Mouse (Mus musculus) kidney, embryonic 16.5 days (tissue): ENCODE measurements around the gene Arhgef25. TPM values are rescaled to one million over a fixed set of nuclear protein-coding genes. Genes with fewer than 3 reads are reported as not detected.
"Not testable (repeated sequence)": the region's sequence is repeated elsewhere in the genome, so short reads cannot be mapped to it uniquely, and the experiment has no call there.

ENCODE experiments used
- ATAC-seq: fragments of 200-750 bp; cut with Nextera tagmentation; 2 replicates; pipeline ENCODE4 v1.8.0; 2017; ENCODE audit warnings: moderate TSS enrichment; ENCODE audit not compliant: low FRiP score, low TSS enrichment
- H3K27ac ChIP-seq: fragments of 300-500 bp; sonication (generic); 2 replicates; pipeline ENCODE4 v1.5.1; 2014; ENCODE audit warnings: low read length
- H3K27me3 ChIP-seq: fragments of 300-500 bp; sonication (generic); 2 replicates; pipeline ENCODE4 v1.6.1; 2014; ENCODE audit warnings: low read length, control low read depth, mixed read lengths; ENCODE audit not compliant: insufficient read depth
- H3K36me3 ChIP-seq: fragments of 300-500 bp; sonication (generic); 2 replicates; pipeline ENCODE4 v1.6.1; 2014; ENCODE audit warnings: low read length, control low read depth, mixed read lengths; ENCODE audit not compliant: insufficient read depth
- H3K4me1 ChIP-seq: fragments of 300-500 bp; sonication (generic); 2 replicates; pipeline ENCODE4 v1.6.1; 2014; ENCODE audit warnings: low read length, control low read depth, mixed read lengths; ENCODE audit not compliant: insufficient read depth
- H3K4me2 ChIP-seq: fragments of 300-500 bp; sonication (generic); replicated peaks from 2 replicates; pipeline ENCODE4 v1.6.1; 2014; ENCODE audit warnings: low read depth, low read length
- H3K4me3 ChIP-seq: fragments of 300-500 bp; sonication (generic); 2 replicates; pipeline ENCODE4 v1.5.1; 2014; ENCODE audit warnings: mild to moderate bottlenecking, low read length
- H3K9ac ChIP-seq: fragments of 300-500 bp; sonication (generic); replicated peaks from 2 replicates; pipeline ENCODE4 v1.6.1; 2014; ENCODE audit warnings: low read length
- H3K9me3 ChIP-seq: fragments of 300-500 bp; sonication (generic); 2 replicates; pipeline ENCODE4 v1.6.1; 2016; ENCODE audit warnings: low read length, control low read depth
- WGBS: fragments of 180-500 bp; shearing (Covaris S2); extraction: QIAGEN DNeasy Blood & Tissue Kit; methylation state at CpG from one replicate; pipeline ENCODE4 v1.1.7; 2014; 5-methylcytosine and 5-hydroxymethylcytosine counted together
- polyA plus RNA-seq: library from polyadenylated mRNA; unstranded; fragments of >200 nt; fragmentation: Nextera tagmentation; extraction: Ambion mirVana; gene quantifications from 2 replicates; pipeline ENCODE4 v1.2.1, GENCODE M21; 2015

Arhgef25 gene
- polyA plus RNA-seq, 1 experiment from 2014 or later: 53.8 TPM

DNA sequence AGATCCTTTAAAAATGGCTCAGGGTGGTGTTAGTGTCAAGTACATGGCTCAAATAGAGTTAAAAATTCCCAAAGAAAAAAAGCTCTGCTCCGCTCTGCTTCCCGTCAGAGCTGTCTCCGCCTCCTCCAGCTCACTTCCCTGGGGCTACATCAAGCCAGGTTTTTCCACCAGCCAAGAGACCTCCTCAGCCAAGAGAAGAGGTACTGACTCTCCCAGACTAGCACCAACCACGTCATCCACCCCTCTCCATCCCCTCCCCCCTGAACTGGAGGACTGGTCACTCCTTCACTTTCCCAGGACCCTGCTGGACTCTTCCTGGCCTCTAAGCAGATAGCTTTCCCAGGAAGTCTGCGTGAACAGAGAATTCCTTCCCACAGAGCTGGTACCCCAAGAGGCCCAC is 6.5 kb upstream of the Arhgef25 start:
- Histone ChIP-seq H3K36me3 (peaks cover 39% of the 10 kb centered on the region), H3K4me3 (peak overlapping the region; percentile 89), H3K27me3 (no peaks in the 10 kb centered on the region), H3K4me2 (peak overlapping the region; percentile 73), H3K9ac (peak overlapping the region; percentile 96), H3K9me3 (no peaks in the 10 kb centered on the region), H3K4me1 (peaks cover 38% of the 10 kb centered on the region), H3K27ac (peak overlapping the region; percentile 97)
- peak; percentile 79 for ATAC-seq
- WGBS: 6% methylated on average over 5 of the region's 5 CpGs

- Histone ChIP-seq H3K9me3 (no peaks in the 10 kb centered on the region), H3K4me2 (peak within 1 kb of the TSS; percentile 73), H3K4me1 (peaks cover 46% of the 10 kb centered on the region), H3K9ac (peak within 1 kb of the TSS; percentile 96), H3K4me3 (peak within 1 kb of the TSS; percentile 89), H3K36me3 (peaks cover 39% of the 10 kb centered on the region), H3K27ac (peak within 1 kb of the TSS; percentile 97), H3K27me3 (no peaks in the 10 kb centered on the region)
- under 1% methylated on average over 36 of the region's 47 CpGs for WGBS
- ATAC-seq: peak; percentile 29; the same call in 1 of the 2 replicates
These were observed 5.6 kb upstream of the Arhgef25 start, which contains the start of gene Dtx3 for GRCm38 (mm10) chr10:127195328-127196129. Gene Dtx3 (minus strand): TSS chr10:127195728.

- peak overlapping the region; percentile 96 for H3K9ac ChIP-seq
- peaks cover 55% of the 10 kb centered on the region for H3K4me1 ChIP-seq
- peaks cover 36% of the 10 kb centered on the region for H3K36me3 ChIP-seq
- peak overlapping the region; percentile 97 for H3K27ac ChIP-seq
- peak; percentile 62 for ATAC-seq
- no peaks in the 10 kb centered on the region for H3K27me3 ChIP-seq
- no peaks in the 10 kb centered on the region for H3K9me3 ChIP-seq
- peak overlapping the region; percentile 73 for H3K4me2 ChIP-seq
- peak overlapping the region; percentile 89 for H3K4me3 ChIP-seq
- 5% methylated on average over 22 of the region's 22 CpGs for WGBS
These were observed 4.8 kb upstream of the Arhgef25 start for GRCm38 (mm10) chr10:127194428-127195327.

- Histone ChIP-seq H3K36me3 (peaks cover 20% of the 10 kb centered on the region), H3K4me3 (no peak overlapping the region), H3K4me2 (no peak overlapping the region), H3K27me3 (no peaks in the 10 kb centered on the region), H3K27ac (no peak overlapping the region), H3K4me1 (peaks cover 58% of the 10 kb centered on the region), H3K9me3 (no peaks in the 10 kb centered on the region), H3K9ac (no peak overlapping the region)
- no peak for ATAC-seq
- WGBS: 67% methylated on average over 9 of the region's 9 CpGs
These were observed 3.1 kb upstream of the Arhgef25 start for GRCm38 (mm10) chr10:127193011-127193410.

GRCm38 (mm10) chr10:127192057-127192328 is 2.1 kb upstream of the Arhgef25 start:
- not testable (repeated sequence) for H3K9ac ChIP-seq, ATAC-seq, H3K27me3 ChIP-seq, H3K4me3 ChIP-seq, H3K4me2 ChIP-seq, H3K27ac ChIP-seq, H3K9me3 ChIP-seq
- Histone ChIP-seq H3K4me1 (peaks cover 61% of the 10 kb centered on the region), H3K36me3 (peaks cover 12% of the 10 kb centered on the region; the same call in 1 of the 2 replicates)
- WGBS: 76% methylated on average over 1 of the region's 1 CpGs

GRCm38 (mm10) chr10:127191191-127192056 is 1.5 kb upstream of the Arhgef25 start:
- Histone ChIP-seq H3K9me3 (no peaks in the 10 kb centered on the region), H3K9ac (peak overlapping the region; percentile 80; the same call in 1 of the 2 replicates)

DNA sequence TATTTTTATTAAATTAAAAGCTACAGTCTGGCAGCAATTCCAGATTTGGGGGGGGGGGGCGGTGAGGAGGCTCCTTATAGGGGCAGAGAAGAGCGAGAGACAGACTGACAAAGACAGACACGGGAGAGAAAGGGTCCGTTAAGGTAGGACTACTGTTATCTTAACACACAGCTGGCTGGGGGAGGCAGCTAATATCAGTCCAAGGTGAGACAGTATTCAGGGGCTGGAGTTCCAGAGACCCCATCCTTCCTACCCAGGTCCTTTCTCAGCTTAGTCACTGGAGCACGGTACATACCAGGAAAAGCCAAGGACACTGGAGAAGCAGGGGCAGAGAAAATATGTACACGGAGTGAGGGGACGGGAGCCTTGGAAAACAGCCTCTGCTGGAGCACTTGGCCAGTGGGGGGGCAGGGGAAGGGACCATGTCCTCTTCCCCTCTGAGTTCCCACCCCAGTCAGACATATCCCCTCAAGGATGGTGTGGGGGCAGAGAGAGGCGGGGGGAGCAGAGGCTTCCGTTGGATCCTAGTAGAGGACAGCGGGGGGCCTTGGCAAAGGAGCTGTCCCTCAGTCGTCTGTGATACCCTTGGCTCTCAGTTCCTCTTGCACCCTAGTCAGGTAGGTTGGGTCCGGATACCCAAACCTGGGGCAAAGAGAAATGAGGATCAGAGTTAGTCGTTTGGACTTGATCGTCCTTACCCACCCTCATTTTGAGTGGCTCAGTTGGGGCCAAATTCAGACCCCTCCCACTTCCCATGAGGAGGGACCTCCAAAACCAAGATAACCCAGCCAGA is 711 bp upstream of the Arhgef25 start:
- 53% methylated on average over 14 of the region's 14 CpGs for WGBS
- H3K27me3 ChIP-seq: no peaks in the 10 kb centered on the region
- ATAC-seq: no peak
- H3K27ac ChIP-seq: peak overlapping the region; percentile 93
- peak overlapping the region; percentile 80 for H3K9ac ChIP-seq
- peaks cover 18% of the 10 kb centered on the region for H3K36me3 ChIP-seq
- H3K4me2 ChIP-seq: peak overlapping the region; percentile 96
- peaks cover 50% of the 10 kb centered on the region for H3K4me1 ChIP-seq
- no peaks in the 10 kb centered on the region for H3K9me3 ChIP-seq
- H3K4me3 ChIP-seq: peak overlapping the region; percentile 69

More at GRCm38 (mm10) chr10:127191191-127192056, 1.5 kb upstream of the Arhgef25 start:
- Histone ChIP-seq H3K4me1 (peaks cover 55% of the 10 kb centered on the region), H3K4me2 (no peak overlapping the region), H3K27ac (peak overlapping the region; percentile 93; the same call in 1 of the 2 replicates), H3K27me3 (no peaks in the 10 kb centered on the region), H3K4me3 (no peak overlapping the region), H3K36me3 (peaks cover 17% of the 10 kb centered on the region)
- WGBS: 77% methylated on average over 19 of the region's 19 CpGs
- ATAC-seq: no peak

DNA sequence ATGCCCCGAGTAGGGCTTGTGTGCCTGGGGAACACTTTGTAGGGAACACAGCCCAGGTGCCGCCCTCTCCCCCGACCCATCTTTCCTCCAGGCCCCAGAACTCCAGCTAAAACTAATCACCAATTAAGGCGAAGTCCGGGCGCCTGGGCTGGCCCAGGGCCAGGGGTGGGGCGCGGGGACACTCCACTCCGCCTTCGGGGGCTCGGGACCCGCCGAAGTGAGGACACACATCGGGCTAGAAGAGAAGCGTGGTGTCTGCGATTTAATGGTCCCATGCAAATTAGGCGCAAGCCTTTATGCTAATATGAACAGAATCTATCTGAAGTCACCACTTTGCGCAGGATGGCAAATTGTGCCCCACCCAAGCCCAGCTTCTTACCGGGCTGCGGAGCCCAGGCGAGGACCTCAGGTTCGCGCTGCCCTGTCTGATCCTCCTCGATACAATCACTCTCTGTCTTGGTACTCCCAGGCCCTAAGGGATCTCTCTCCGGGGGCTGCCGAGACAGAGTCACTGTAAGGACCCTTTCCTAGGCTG is 700 bp downstream of the Arhgef25 start:
- no peaks in the 10 kb centered on the region for H3K9me3 ChIP-seq
- peak overlapping the region; percentile 96 for H3K4me2 ChIP-seq
- H3K4me1 ChIP-seq: peaks cover 42% of the 10 kb centered on the region
- peak; percentile 7 for ATAC-seq
- WGBS: 0% methylated on average over 25 of the region's 26 CpGs
- H3K27ac ChIP-seq: peak overlapping the region; percentile 93
- H3K36me3 ChIP-seq: peaks cover 18% of the 10 kb centered on the region
- H3K27me3 ChIP-seq: no peaks in the 10 kb centered on the region
- H3K9ac ChIP-seq: peak overlapping the region; percentile 80
- peak overlapping the region; percentile 69 for H3K4me3 ChIP-seq
